Mouse (Mus musculus) C2C12 (cell line): ENCODE measurements at regions not wholly inside any gene's neighbourhood (a gene's known extent, or its start where the extent isn't known, plus 50 kb on each side); places are given as distances from the start of the nearest gene placed in this dataset.

Experiments
- H3K27me3 ChIP-seq: one replicate; pipeline ENCODE4 v1.6.1; 2011; ENCODE audit not compliant: control insufficient read depth, insufficient read depth, insufficient read length
- H3K36me3 ChIP-seq: one replicate; pipeline ENCODE4 v1.6.1; 2011; ENCODE audit not compliant: control insufficient read depth, insufficient read depth
- H3K4me3 ChIP-seq: one replicate; pipeline ENCODE4 v1.5.1; 2011; ENCODE audit warnings: mild to moderate bottlenecking, control low read depth; ENCODE audit not compliant: poor library complexity, insufficient read depth, severe bottlenecking
- H3K79me2 ChIP-seq: one replicate; pipeline ENCODE4 v1.6.1; 2011; ENCODE audit not compliant: control insufficient read depth, insufficient read depth
- H3K79me3 ChIP-seq: one replicate; pipeline ENCODE4 v1.6.1; 2011; ENCODE audit warnings: low read depth, control low read depth
- H3ac ChIP-seq: one replicate; pipeline ENCODE3; 2011; ENCODE audit warnings: low read depth; ENCODE audit not compliant: control insufficient read depth, insufficient read length
- CEBPB ChIP-seq: IDR thresholded peaks from one replicate; pipeline ENCODE4 v1.6.1; 2011; ENCODE audit warnings: low read depth, mild to moderate bottlenecking, control low read depth, moderate library complexity
- CTCF ChIP-seq: IDR thresholded peaks from one replicate; pipeline ENCODE4 v1.5.1; 2011; ENCODE audit not compliant: control insufficient read depth, insufficient read depth, insufficient read length
- FOSL1 ChIP-seq: IDR thresholded peaks from one replicate; pipeline ENCODE4 v1.8.0; 2011; ENCODE audit warnings: mild to moderate bottlenecking, low read length; ENCODE audit not compliant: poor library complexity, insufficient read depth, severe bottlenecking
- MAX ChIP-seq: IDR thresholded peaks from one replicate; pipeline ENCODE4 v1.6.1; 2011; ENCODE audit warnings: mild to moderate bottlenecking, control low read depth
- MYOD1 ChIP-seq: IDR thresholded peaks from one replicate; pipeline ENCODE4 v1.6.1; 2011; ENCODE audit warnings: low read depth; ENCODE audit not compliant: control insufficient read depth, insufficient read length
- MYOG ChIP-seq: IDR thresholded peaks from one replicate; pipeline ENCODE4 v1.6.1; 2011; ENCODE audit not compliant: control insufficient read depth, insufficient read length; ENCODE audit errors: extremely low read depth
- USF1 ChIP-seq: IDR thresholded peaks from one replicate; pipeline ENCODE4 v1.6.1; 2011; ENCODE audit warnings: low read depth, mild to moderate bottlenecking, control low read depth, moderate library complexity

- Histone ChIP-seq H3K4me3 (no peak overlapping the region), H3K27me3 (no peaks in the 10 kb centered on the region), H3K79me2 (no peaks in the 10 kb centered on the region), H3ac (no peak overlapping the region), H3K79me3 (no peaks in the 10 kb centered on the region), H3K36me3 (no peaks in the 10 kb centered on the region)
- TF ChIP-seq USF1, result no peak
- no peak for TF ChIP-seq CEBPB
- TF ChIP-seq MYOD1, result no peak
- TF ChIP-seq CTCF, result no peak
- no peak for TF ChIP-seq FOSL1
- no peak for TF ChIP-seq MAX
- TF ChIP-seq MYOG, result no peak
Observed at GRCm38 (mm10) chr2:101321286-101321914, 303.1 kb upstream of the Rag2 start.

GRCm38 (mm10) chr2:101356709-101357108 lies 267.8 kb upstream of the Rag2 start:
- H3K4me3 ChIP-seq, result no peak overlapping the region
- H3K79me2 ChIP-seq, result no peaks in the 10 kb centered on the region
- no peaks in the 10 kb centered on the region for H3K27me3 ChIP-seq
- TF ChIP-seq CTCF, result no peak
- no peak for TF ChIP-seq MAX
- no peak for TF ChIP-seq CEBPB
- no peak for TF ChIP-seq MYOG
- no peak for TF ChIP-seq MYOD1
- no peak for TF ChIP-seq FOSL1
- TF ChIP-seq USF1, result no peak
- H3K79me3 ChIP-seq, result no peaks in the 10 kb centered on the region
- H3ac ChIP-seq, result no peak overlapping the region
- no peaks in the 10 kb centered on the region for H3K36me3 ChIP-seq

GRCm38 (mm10) chr2:101364256-101364655 lies 260.3 kb upstream of the Rag2 start:
- Histone ChIP-seq H3K36me3 (no peaks in the 10 kb centered on the region), H3K4me3 (no peak overlapping the region), H3K27me3 (no peaks in the 10 kb centered on the region), H3ac (no peak overlapping the region), H3K79me2 (no peaks in the 10 kb centered on the region), H3K79me3 (no peaks in the 10 kb centered on the region)
- TF ChIP-seq MYOG, result no peak
- TF ChIP-seq CEBPB, result no peak
- no peak for TF ChIP-seq USF1
- TF ChIP-seq MYOD1, result no peak
- no peak for TF ChIP-seq MAX
- no peak for TF ChIP-seq CTCF
- TF ChIP-seq FOSL1, result no peak

GRCm38 (mm10) chr2:101368278-101368677 lies 256.2 kb upstream of the Rag2 start:
- Histone ChIP-seq H3K4me3 (no peak overlapping the region), H3ac (no peak overlapping the region), H3K27me3 (no peaks in the 10 kb centered on the region), H3K79me2 (no peaks in the 10 kb centered on the region), H3K36me3 (no peaks in the 10 kb centered on the region), H3K79me3 (no peaks in the 10 kb centered on the region)
- no peak for TF ChIP-seq MYOD1
- no peak for TF ChIP-seq CTCF
- TF ChIP-seq MAX, result no peak
- TF ChIP-seq MYOG, result no peak
- no peak for TF ChIP-seq FOSL1

- Histone ChIP-seq H3K36me3 (no peaks in the 10 kb centered on the region), H3K27me3 (no peaks in the 10 kb centered on the region), H3K4me3 (no peak overlapping the region), H3K79me3 (no peaks in the 10 kb centered on the region), H3ac (no peak overlapping the region), H3K79me2 (no peaks in the 10 kb centered on the region)
- no peak for TF ChIP-seq MAX
- no peak for TF ChIP-seq CTCF
- no peak for TF ChIP-seq MYOD1
- TF ChIP-seq USF1, result no peak
- no peak for TF ChIP-seq CEBPB
Observed at GRCm38 (mm10) chr2:101370991-101371736, 253.4 kb upstream of the Rag2 start.
